Mouse (Mus musculus) cerebellum, postnatal 36 days (tissue): ENCODE results near the gene Camk2n2.

Source experiments
- DNase-seq, 2 experiments: peaks; one replicate each; pipeline ENCODE4 v3.0.0; 2021 to 2022; ENCODE audit warnings: mixed read lengths in 2 of 2

Camk2n2 gene

DNA sequence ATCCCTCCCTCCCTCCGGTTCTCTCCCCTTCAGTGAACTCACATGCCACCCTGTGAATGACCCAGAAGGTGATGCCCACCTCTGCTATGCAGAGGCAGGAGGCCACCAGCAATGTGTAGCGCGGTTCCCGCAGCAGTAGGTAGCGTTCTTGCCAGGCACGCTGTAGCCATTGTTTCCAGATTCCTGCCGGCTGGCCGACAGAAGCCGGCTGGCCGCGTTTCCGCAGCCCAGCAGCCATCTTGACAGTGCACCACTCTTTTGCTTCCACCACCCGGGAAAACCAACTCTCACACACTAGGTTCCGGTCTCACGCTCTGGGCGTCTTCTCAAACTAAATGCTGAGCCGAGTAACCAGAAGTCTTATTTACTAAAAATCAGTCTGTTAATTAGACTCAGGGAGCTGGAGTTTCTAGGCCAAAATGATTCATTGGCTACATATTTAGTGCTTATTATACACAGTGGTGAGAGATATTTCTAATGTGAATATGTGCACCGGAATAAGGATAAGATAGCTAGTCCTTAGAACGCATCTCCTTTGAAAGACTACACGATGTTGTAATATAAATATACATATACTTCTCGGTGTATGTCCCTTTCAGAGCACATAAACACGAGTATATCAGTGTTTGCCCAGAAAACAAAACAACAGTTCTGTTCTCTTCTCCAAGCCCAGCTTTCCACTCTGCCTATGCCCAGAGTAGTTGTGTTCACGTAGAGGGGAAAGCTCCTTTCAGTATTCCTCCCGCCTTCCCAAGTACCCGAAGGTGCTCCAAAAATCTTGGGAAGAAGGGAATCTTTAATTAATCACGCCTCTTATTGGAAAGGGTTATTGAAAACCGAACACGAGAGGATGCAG lies 10.4 kb downstream of the Camk2n2 start:
- peak; percentile 72 to 83 for DNase-seq

DNA sequence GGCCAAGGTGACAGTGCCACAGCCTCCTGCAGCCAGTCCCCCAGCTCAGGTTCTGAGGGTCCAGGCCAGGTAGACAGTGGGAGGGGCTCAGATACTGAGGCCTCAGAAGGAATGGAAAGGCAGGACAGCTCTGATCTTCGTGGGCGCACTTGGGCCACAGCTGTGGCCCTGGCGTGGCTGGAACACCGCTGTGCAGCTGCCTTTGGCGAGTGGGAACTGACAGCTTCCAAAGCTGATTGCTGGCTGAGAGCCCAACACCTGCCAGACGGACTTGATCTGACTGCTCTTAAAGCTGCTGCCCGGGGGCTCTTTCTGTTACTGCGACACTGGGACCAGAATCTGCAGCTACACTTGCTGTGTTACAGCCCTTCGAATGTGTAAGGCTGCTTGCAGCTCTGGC lies 16.4 kb downstream of the Camk2n2 start:
- DNase-seq: no peak

GRCm38 (mm10) chr16:20600511-20600910 lies 20.6 kb downstream of the Camk2n2 start:
- DNase-seq: no peak

DNA sequence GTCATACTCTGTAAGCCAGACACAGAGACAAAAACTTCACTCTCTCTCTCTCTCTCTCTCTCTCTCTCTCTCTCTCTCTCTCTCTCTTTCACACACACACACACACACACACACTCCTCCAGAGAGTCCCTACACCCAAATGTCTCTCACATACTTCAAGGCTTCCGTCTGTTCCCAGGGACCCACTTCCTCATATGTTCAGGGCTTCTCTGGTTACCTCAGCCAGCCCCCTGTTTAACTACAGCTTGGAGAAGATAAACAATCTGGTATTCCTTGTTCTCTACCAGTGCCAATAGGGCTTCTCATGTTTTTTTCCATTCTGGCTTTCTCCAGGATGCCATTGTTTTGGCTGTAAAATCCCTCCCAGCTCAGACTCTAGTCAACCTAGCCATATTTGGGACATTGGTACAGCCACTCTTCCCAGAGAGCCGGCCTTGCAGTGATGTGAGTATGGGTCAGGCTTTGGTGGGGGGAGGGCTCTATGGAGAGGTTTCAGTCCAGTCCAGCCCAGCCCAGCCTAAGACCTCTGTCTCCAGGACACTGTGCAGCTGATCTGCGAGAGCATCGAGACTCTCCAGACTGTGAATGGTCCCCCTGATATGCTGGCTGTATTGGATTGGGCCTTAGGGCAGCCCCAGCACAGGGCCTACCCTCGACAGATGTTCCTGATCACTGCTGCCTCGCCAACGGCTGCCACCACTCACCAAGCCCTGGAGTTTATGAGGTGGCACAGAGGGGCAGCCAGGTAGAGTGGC lies 24.2 kb downstream of the Camk2n2 start:
- DNase-seq: no peak

- no peak for DNase-seq
Observed at GRCm38 (mm10) chr16:20595737-20596136, 25.4 kb downstream of the Camk2n2 start.

GRCm38 (mm10) chr16:20595060-20595673 lies 25.9 kb downstream of the Camk2n2 start:
- DNase-seq: no peak

DNA sequence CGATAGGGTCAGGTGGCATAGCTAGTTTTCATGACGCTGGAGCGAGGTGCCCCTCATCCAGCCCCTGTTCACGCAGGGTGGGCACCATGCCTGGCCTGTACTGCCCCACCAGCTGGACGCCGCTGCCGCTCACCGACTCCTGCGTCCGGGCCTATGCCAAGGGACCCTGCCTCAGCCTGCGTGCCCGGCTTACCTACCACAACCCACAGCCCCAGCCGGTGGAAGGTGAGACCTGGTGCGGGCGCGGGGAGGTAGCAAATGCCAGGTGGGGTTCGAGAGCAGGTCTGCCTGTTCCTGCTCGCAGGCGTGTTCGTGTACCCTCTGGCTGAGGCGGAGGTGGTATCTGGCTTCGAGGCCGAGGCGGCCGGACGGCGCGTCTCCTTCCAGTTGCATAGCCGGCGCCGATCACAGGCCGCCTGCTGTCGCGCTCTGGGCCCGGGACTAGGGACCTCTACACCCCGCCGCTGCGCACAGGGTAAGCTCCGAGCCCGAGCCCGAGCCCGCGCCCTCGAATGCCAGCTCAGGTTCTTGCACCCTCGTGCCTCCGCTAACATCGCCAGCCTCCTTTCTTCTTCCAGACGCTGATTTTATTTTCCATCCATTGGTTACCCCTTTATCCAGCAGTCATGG lies 29.9 kb downstream of the Camk2n2 start:
- no peak for DNase-seq

- DNase-seq: no peak
Observed at GRCm38 (mm10) chr16:20590680-20591038, 30.4 kb downstream of the Camk2n2 start.

DNA sequence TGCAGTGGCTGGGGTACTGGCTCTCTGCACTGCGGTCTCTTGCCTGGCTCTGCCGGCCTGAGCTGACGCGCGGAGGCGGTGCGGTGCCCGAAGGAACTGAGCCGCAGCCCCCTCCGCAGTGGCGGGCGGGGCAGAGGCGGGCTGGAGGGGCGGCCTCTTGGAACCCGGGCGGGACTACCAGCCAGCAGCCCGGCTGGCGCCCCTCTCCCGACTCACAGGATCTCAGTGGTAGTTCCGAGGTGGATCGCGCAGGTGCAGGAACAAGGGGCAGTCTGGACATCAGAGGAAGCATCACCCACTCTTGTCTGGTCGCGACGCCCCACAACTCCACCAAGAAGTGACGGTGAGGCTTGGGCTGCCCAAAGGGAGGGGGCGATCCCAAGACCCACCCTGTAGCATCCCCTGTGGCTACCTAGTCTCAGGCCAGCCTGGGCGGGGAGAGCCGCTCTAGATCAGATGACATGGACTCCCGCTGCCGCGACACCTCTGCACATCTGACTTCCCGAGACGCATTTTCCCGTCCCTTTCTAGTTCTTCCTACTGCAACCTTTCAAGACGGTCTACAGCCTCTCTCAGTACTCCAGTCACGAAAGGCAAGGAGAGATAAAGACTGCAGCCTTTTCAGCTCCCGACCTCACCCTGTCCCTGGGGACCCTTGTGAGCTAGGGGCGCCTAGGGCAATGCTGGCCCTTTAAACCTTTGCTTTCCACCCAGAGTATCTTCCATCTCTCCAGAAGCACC lies 31.0 kb downstream of the Camk2n2 start:
- DNase-seq: peak; percentile 43 to 61

DNA sequence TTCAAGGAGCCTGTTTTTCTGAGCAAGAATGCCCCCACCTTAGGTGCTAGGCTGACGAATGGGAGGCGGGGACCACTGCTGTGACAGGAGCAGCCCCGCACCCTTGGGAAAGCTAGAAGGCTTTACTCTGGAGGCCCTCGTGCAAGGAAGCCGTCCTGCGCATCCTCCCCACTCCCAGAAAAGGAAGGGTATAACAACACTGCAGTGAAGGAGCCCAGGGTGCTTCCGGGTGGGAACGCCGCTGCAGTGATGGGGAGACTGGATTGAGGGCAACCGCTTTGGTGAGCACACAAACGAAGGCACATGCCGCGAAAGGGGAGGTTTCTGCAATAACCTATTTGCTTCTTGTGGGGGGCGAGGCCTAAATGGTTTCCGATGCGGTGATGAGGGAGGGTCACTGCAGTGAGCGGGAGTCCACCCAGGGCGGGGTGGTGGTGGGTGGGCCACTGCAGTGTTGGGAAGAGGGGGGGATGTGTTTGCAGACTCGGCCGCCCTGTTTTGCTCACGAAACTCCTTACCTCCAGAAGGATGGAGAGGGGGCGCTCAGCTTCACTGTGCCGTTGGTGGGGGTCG lies 31.6 kb downstream of the Camk2n2 start, which contains the start of gene Vwa5b2:
TSS of gene Vwa5b2 (plus strand) at position 106 of the 573 bp plus-strand sequence.
- DNase-seq: peak in 1 of 2 experiments; percentile 28
